Mouse (Mus musculus): ENCODE data around the gene Chic2. TPM values are rescaled to one million over a fixed set of nuclear protein-coding genes. Genes with fewer than 3 reads are reported as not detected.

Chic2 gene
- polyA plus RNA-seq, 1 experiment from 2014 or later, result 35.2 TPM

- no peak overlapping the region for H3K9ac ChIP-seq
- peaks cover 11% of the 10 kb centered on the region; the same call in 1 of the 2 replicates for H3K4me1 ChIP-seq
- H3K4me2 ChIP-seq (replicated peaks), result no peak overlapping the region
- H3K9me3 ChIP-seq, result peaks cover 6% of the 10 kb centered on the region; the same call in 1 of the 2 replicates
- ATAC-seq (ENCODE audit: low FRiP score, low read depth), result no peak
- H3K36me3 ChIP-seq, result no peaks in the 10 kb centered on the region
- 54% methylated on average over 4 of the region's 4 CpGs for WGBS
- no peak overlapping the region for H3K4me3 ChIP-seq
- H3K27ac ChIP-seq, result no peak overlapping the region
- peaks cover 26% of the 10 kb centered on the region for H3K27me3 ChIP-seq
These were observed 18.6 kb upstream of the Chic2 start for GRCm38 (mm10) chr5:75063177-75063576.

GRCm38 (mm10) chr5:75051109-75051508 lies 6.5 kb upstream of the Chic2 start:
- no peak overlapping the region for H3K27ac ChIP-seq
- no peak overlapping the region for H3K4me3 ChIP-seq
- no peaks in the 10 kb centered on the region for H3K4me1 ChIP-seq
- WGBS, result 71% methylated on average over 4 of the region's 4 CpGs
- no peaks in the 10 kb centered on the region for H3K27me3 ChIP-seq
- ATAC-seq (ENCODE audit: low FRiP score, low read depth), result no peak
- H3K9ac ChIP-seq, result no peak overlapping the region
- H3K4me2 ChIP-seq (replicated peaks), result no peak overlapping the region
- H3K36me3 ChIP-seq, result no peaks in the 10 kb centered on the region
- no peaks in the 10 kb centered on the region for H3K9me3 ChIP-seq

GRCm38 (mm10) chr5:75046681-75047321 lies 2.2 kb upstream of the Chic2 start:
- no peak for ATAC-seq (ENCODE audit: low FRiP score, low read depth)
- H3K27ac ChIP-seq, result no peak overlapping the region
- no peak overlapping the region for H3K4me2 ChIP-seq (replicated peaks)
- no peak overlapping the region for H3K4me3 ChIP-seq
- peaks cover 1% of the 10 kb centered on the region; the same call in 1 of the 2 replicates for H3K36me3 ChIP-seq
- no peaks in the 10 kb centered on the region for H3K9me3 ChIP-seq
- H3K9ac ChIP-seq, result no peak overlapping the region
- H3K4me1 ChIP-seq, result peaks cover 16% of the 10 kb centered on the region
- H3K27me3 ChIP-seq, result no peaks in the 10 kb centered on the region
- 49% methylated on average over 15 of the region's 15 CpGs for WGBS

GRCm38 (mm10) chr5:75045371-75045770 lies 797 bp upstream of the Chic2 start:
- Histone ChIP-seq H3K9ac (no peak overlapping the region), H3K4me2 (replicated peaks) (no peak overlapping the region), H3K4me1 (peaks cover 16% of the 10 kb centered on the region), H3K4me3 (no peak overlapping the region), H3K27ac (no peak overlapping the region), H3K9me3 (no peaks in the 10 kb centered on the region), H3K36me3 (peaks cover 8% of the 10 kb centered on the region; the same call in 1 of the 2 replicates), H3K27me3 (no peaks in the 10 kb centered on the region)
- 90% methylated on average over 7 of the region's 7 CpGs for WGBS
- no peak for ATAC-seq (ENCODE audit: low FRiP score, low read depth)

GRCm38 (mm10) chr5:75043621-75044301 lies 813 bp downstream of the Chic2 start:
- Histone ChIP-seq H3K9ac (peak overlapping the region; percentile 99), H3K27me3 (no peaks in the 10 kb centered on the region), H3K4me2 (replicated peaks) (peak overlapping the region; percentile 90), H3K27ac (peak overlapping the region; percentile 83), H3K4me3 (peak overlapping the region; percentile 98), H3K4me1 (peaks cover 16% of the 10 kb centered on the region), H3K36me3 (peaks cover 8% of the 10 kb centered on the region; the same call in 1 of the 2 replicates), H3K9me3 (no peaks in the 10 kb centered on the region)
- WGBS, result under 1% methylated on average over 36 of the region's 36 CpGs
- ATAC-seq (ENCODE audit: low FRiP score, low read depth), result peak; percentile 76

GRCm38 (mm10) chr5:75043011-75043445 lies 1.5 kb downstream of the Chic2 start:
- Histone ChIP-seq H3K4me1 (peaks cover 16% of the 10 kb centered on the region), H3K27me3 (no peaks in the 10 kb centered on the region), H3K36me3 (peaks cover 8% of the 10 kb centered on the region; the same call in 1 of the 2 replicates), H3K4me3 (peak overlapping the region; percentile 98), H3K9ac (peak overlapping the region; percentile 99), H3K27ac (no peak overlapping the region), H3K4me2 (replicated peaks) (peak overlapping the region; percentile 90), H3K9me3 (no peaks in the 10 kb centered on the region)
- WGBS, result 58% methylated on average over 9 of the region's 9 CpGs
- ATAC-seq (ENCODE audit: low FRiP score, low read depth), result no peak

- Histone ChIP-seq H3K27ac (no peak overlapping the region), H3K4me3 (no peak overlapping the region), H3K9ac (no peak overlapping the region), H3K4me1 (peaks cover 16% of the 10 kb centered on the region), H3K9me3 (no peaks in the 10 kb centered on the region), H3K27me3 (no peaks in the 10 kb centered on the region), H3K4me2 (replicated peaks) (no peak overlapping the region), H3K36me3 (peaks cover 8% of the 10 kb centered on the region; the same call in 1 of the 2 replicates)
- 84% methylated on average over 1 of the region's 1 CpGs for WGBS
- ATAC-seq (ENCODE audit: low FRiP score, low read depth), result no peak
These were observed 5.3 kb downstream of the Chic2 start for GRCm38 (mm10) chr5:75039307-75039706.

GRCm38 (mm10) chr5:75035475-75035874 lies 9.1 kb downstream of the Chic2 start:
- ATAC-seq (ENCODE audit: low FRiP score, low read depth), result no peak
- H3K4me2 ChIP-seq (replicated peaks), result no peak overlapping the region
- no peaks in the 10 kb centered on the region for H3K9me3 ChIP-seq
- 92% methylated on average over 3 of the region's 3 CpGs for WGBS
- no peak overlapping the region for H3K27ac ChIP-seq
- H3K4me1 ChIP-seq, result peaks cover 3% of the 10 kb centered on the region; the same call in 1 of the 2 replicates
- no peaks in the 10 kb centered on the region for H3K36me3 ChIP-seq
- H3K4me3 ChIP-seq, result no peak overlapping the region
- no peak overlapping the region for H3K9ac ChIP-seq
- no peaks in the 10 kb centered on the region for H3K27me3 ChIP-seq

- WGBS, result 92% methylated on average over 1 of the region's 1 CpGs
- H3K4me1 ChIP-seq, result peaks cover 18% of the 10 kb centered on the region
- H3K27ac ChIP-seq, result no peak overlapping the region
- H3K27me3 ChIP-seq, result no peaks in the 10 kb centered on the region
- H3K4me3 ChIP-seq, result no peak overlapping the region
- no peak for ATAC-seq (ENCODE audit: low FRiP score, low read depth)
- H3K9me3 ChIP-seq, result no peaks in the 10 kb centered on the region
- peaks cover 6% of the 10 kb centered on the region for H3K36me3 ChIP-seq
- no peak overlapping the region for H3K9ac ChIP-seq
- H3K4me2 ChIP-seq (replicated peaks), result no peak overlapping the region
These were observed 29.8 kb downstream of the Chic2 start for GRCm38 (mm10) chr5:75014768-75015167.

GRCm38 (mm10) chr5:75012771-75013421 lies 31.7 kb downstream of the Chic2 start:
- Histone ChIP-seq H3K27ac (no peak overlapping the region), H3K27me3 (no peaks in the 10 kb centered on the region), H3K4me3 (no peak overlapping the region), H3K4me1 (peaks cover 18% of the 10 kb centered on the region), H3K9me3 (0 out of 2 replicates have a peak, but pooled peaks cover 3% of the 10 kb centered on the region), H3K4me2 (replicated peaks) (no peak overlapping the region), H3K36me3 (peaks cover 10% of the 10 kb centered on the region), H3K9ac (no peak overlapping the region)
- 65% methylated on average over 8 of the region's 8 CpGs for WGBS
- ATAC-seq (ENCODE audit: low FRiP score, low read depth), result no peak

GRCm38 (mm10) chr5:75011985-75012738 lies 32.4 kb downstream of the Chic2 start:
- Histone ChIP-seq H3K4me1 (peaks cover 18% of the 10 kb centered on the region), H3K27me3 (no peaks in the 10 kb centered on the region), H3K9ac (no peak overlapping the region), H3K4me3 (no peak overlapping the region), H3K9me3 (0 out of 2 replicates have a peak, but pooled peaks cover 3% of the 10 kb centered on the region), H3K27ac (no peak overlapping the region), H3K36me3 (peaks cover 15% of the 10 kb centered on the region), H3K4me2 (replicated peaks) (no peak overlapping the region)
- ATAC-seq (ENCODE audit: low FRiP score, low read depth), result no peak
- WGBS, result 49% methylated on average over 4 of the region's 4 CpGs
